Mouse (Mus musculus) neural tube, embryonic 14.5 days (tissue): ENCODE measurements at regions not wholly inside any gene's neighbourhood (a gene's known extent, or its start where the extent isn't known, plus 50 kb on each side); places are given as distances from the start of the nearest gene placed in this dataset.

ENCODE experiments used
- ATAC-seq: fragments of 200-750 bp; cut with Nextera tagmentation; 2 replicates; pipeline ENCODE4 v1.8.0; 2017; ENCODE audit warnings: low read depth, mild to moderate bottlenecking, moderate TSS enrichment, moderate library complexity
- H3K27ac ChIP-seq: fragments of 300-500 bp; sonication (generic); 2 replicates; pipeline ENCODE4 v1.5.1; 2014; ENCODE audit warnings: low read depth, mild to moderate bottlenecking, control low read depth, low read length, moderate library complexity, mixed read lengths
- H3K27me3 ChIP-seq: fragments of 300-500 bp; sonication (generic); 2 replicates; pipeline ENCODE4 v1.6.1; 2014; ENCODE audit warnings: low read length; ENCODE audit not compliant: control insufficient read depth, insufficient read depth
- H3K36me3 ChIP-seq: fragments of 300-500 bp; sonication (generic); 2 replicates; pipeline ENCODE4 v1.6.1; 2014; ENCODE audit warnings: low read length, mixed read lengths; ENCODE audit not compliant: control insufficient read depth, insufficient read depth
- H3K4me1 ChIP-seq: fragments of 300-500 bp; sonication (generic); 2 replicates; pipeline ENCODE4 v1.6.1; 2014; ENCODE audit warnings: low read length; ENCODE audit not compliant: control insufficient read depth, insufficient read depth
- H3K4me2 ChIP-seq: fragments of 300-500 bp; sonication (generic); 2 replicates; pipeline ENCODE4 v1.6.1; 2014; ENCODE audit warnings: mild to moderate bottlenecking, low read depth, low read length, control low read depth
- H3K4me3 ChIP-seq: fragments of 300-500 bp; sonication (generic); 2 replicates; pipeline ENCODE4 v1.5.1; 2014; ENCODE audit warnings: low read depth, low read length, control low read depth, mixed read lengths
- H3K9ac ChIP-seq: fragments of 300-500 bp; sonication (generic); replicated peaks from 2 replicates; pipeline ENCODE4 v1.6.1; 2014; ENCODE audit warnings: low read depth, mild to moderate bottlenecking, control low read depth, low read length, mixed read lengths
- H3K9me3 ChIP-seq: fragments of 300-500 bp; sonication (generic); 2 replicates; pipeline ENCODE4 v1.6.1; 2016; ENCODE audit warnings: low read length; ENCODE audit not compliant: control insufficient read depth
- WGBS: fragments of 180-500 bp; shearing (Covaris S2); extraction: QIAGEN DNeasy Blood & Tissue Kit; methylation state at CpG from one replicate; pipeline ENCODE4 v1.1.7; 2014; 5-methylcytosine and 5-hydroxymethylcytosine counted together

GRCm38 (mm10) chr19:32905901-32906431, 148.7 kb downstream of the Pten start:
- Histone ChIP-seq H3K4me2 (no peak overlapping the region), H3K27me3 (no peaks in the 10 kb centered on the region), H3K9ac (no peak overlapping the region), H3K36me3 (no peaks in the 10 kb centered on the region), H3K4me1 (no peaks in the 10 kb centered on the region), H3K27ac (no peak overlapping the region), H3K9me3 (no peaks in the 10 kb centered on the region), H3K4me3 (no peak overlapping the region)
- no peak for ATAC-seq
- WGBS = 79% methylated on average over 8 of the region's 8 CpGs

- Histone ChIP-seq H3K4me1 (no peaks in the 10 kb centered on the region), H3K9ac (no peak overlapping the region), H3K4me3 (no peak overlapping the region), H3K36me3 (no peaks in the 10 kb centered on the region), H3K4me2 (no peak overlapping the region), H3K27ac (no peak overlapping the region), H3K9me3 (no peaks in the 10 kb centered on the region), H3K27me3 (no peaks in the 10 kb centered on the region)
- no peak for ATAC-seq
- 76% methylated on average over 5 of the region's 5 CpGs for WGBS
These were observed 149.5 kb downstream of the Pten start for GRCm38 (mm10) chr19:32906820-32907219.

- Histone ChIP-seq H3K27me3 (no peaks in the 10 kb centered on the region), H3K4me3 (no peak overlapping the region), H3K4me2 (no peak overlapping the region), H3K27ac (no peak overlapping the region), H3K36me3 (no peaks in the 10 kb centered on the region), H3K4me1 (no peaks in the 10 kb centered on the region), H3K9me3 (no peaks in the 10 kb centered on the region), H3K9ac (no peak overlapping the region)
- WGBS = 20% methylated on average over 4 of the region's 4 CpGs
- no peak for ATAC-seq
These were observed 152.8 kb downstream of the Pten start for GRCm38 (mm10) chr19:32910050-32910462.

GRCm38 (mm10) chr19:32912323-32912722, 155.0 kb downstream of the Pten start:
- no peak for ATAC-seq
- no peaks in the 10 kb centered on the region for H3K27me3 ChIP-seq
- WGBS = 82% methylated on average over 3 of the region's 3 CpGs
- no peak overlapping the region for H3K27ac ChIP-seq
- no peak overlapping the region for H3K9ac ChIP-seq
- H3K4me1 ChIP-seq = no peaks in the 10 kb centered on the region
- no peaks in the 10 kb centered on the region for H3K36me3 ChIP-seq
- H3K4me2 ChIP-seq = no peak overlapping the region
- no peak overlapping the region for H3K4me3 ChIP-seq
- H3K9me3 ChIP-seq = no peaks in the 10 kb centered on the region

GRCm38 (mm10) chr19:32916507-32917280, 159.4 kb downstream of the Pten start:
- WGBS = 87% methylated on average over 8 of the region's 8 CpGs
- H3K9me3 ChIP-seq = no peaks in the 10 kb centered on the region
- H3K4me2 ChIP-seq = no peak overlapping the region
- no peak overlapping the region for H3K9ac ChIP-seq
- no peak for ATAC-seq
- no peak overlapping the region for H3K4me3 ChIP-seq
- no peak overlapping the region for H3K27ac ChIP-seq
- H3K36me3 ChIP-seq = no peaks in the 10 kb centered on the region
- H3K4me1 ChIP-seq = no peaks in the 10 kb centered on the region
- no peaks in the 10 kb centered on the region for H3K27me3 ChIP-seq

GRCm38 (mm10) chr19:32921021-32921420, 163.7 kb downstream of the Pten start:
- no peak for ATAC-seq
- Histone ChIP-seq H3K9ac (no peak overlapping the region), H3K27ac (no peak overlapping the region), H3K27me3 (no peaks in the 10 kb centered on the region), H3K36me3 (no peaks in the 10 kb centered on the region), H3K9me3 (no peaks in the 10 kb centered on the region), H3K4me1 (no peaks in the 10 kb centered on the region), H3K4me2 (no peak overlapping the region), H3K4me3 (no peak overlapping the region)
- 89% methylated on average over 3 of the region's 3 CpGs for WGBS

- no peak overlapping the region for H3K27ac ChIP-seq
- ATAC-seq = no peak
- H3K9me3 ChIP-seq = no peaks in the 10 kb centered on the region
- no peak overlapping the region for H3K4me2 ChIP-seq
- no peaks in the 10 kb centered on the region for H3K4me1 ChIP-seq
- H3K4me3 ChIP-seq = no peak overlapping the region
- no peaks in the 10 kb centered on the region for H3K27me3 ChIP-seq
- H3K9ac ChIP-seq = no peak overlapping the region
- 93% methylated on average over 3 of the region's 3 CpGs for WGBS
- no peaks in the 10 kb centered on the region for H3K36me3 ChIP-seq
These were observed 166.6 kb downstream of the Pten start for GRCm38 (mm10) chr19:32923911-32924310.

- no peak overlapping the region for H3K4me2 ChIP-seq
- H3K4me3 ChIP-seq = no peak overlapping the region
- no peaks in the 10 kb centered on the region for H3K9me3 ChIP-seq
- 79% methylated on average over 6 of the region's 6 CpGs for WGBS
- ATAC-seq = no peak
- H3K36me3 ChIP-seq = no peaks in the 10 kb centered on the region
- no peaks in the 10 kb centered on the region for H3K27me3 ChIP-seq
- H3K9ac ChIP-seq = no peak overlapping the region
- H3K27ac ChIP-seq = no peak overlapping the region
- H3K4me1 ChIP-seq = no peaks in the 10 kb centered on the region
These were observed 168.6 kb downstream of the Pten start for GRCm38 (mm10) chr19:32925628-32926505.

- no peaks in the 10 kb centered on the region for H3K27me3 ChIP-seq
- H3K9me3 ChIP-seq = no peaks in the 10 kb centered on the region
- no peaks in the 10 kb centered on the region for H3K36me3 ChIP-seq
- H3K4me3 ChIP-seq = no peak overlapping the region
- no peak overlapping the region for H3K27ac ChIP-seq
- no peak overlapping the region for H3K9ac ChIP-seq
- H3K4me2 ChIP-seq = no peak overlapping the region
- no peaks in the 10 kb centered on the region for H3K4me1 ChIP-seq
- 80% methylated on average over 4 of the region's 4 CpGs for WGBS
- ATAC-seq = no peak
These were observed 169.3 kb downstream of the Pten start for GRCm38 (mm10) chr19:32926571-32926970.
